Mouse (Mus musculus) left cerebral cortex, postnatal 4 days (tissue): ENCODE data around the gene Ccnd3. TPM values are rescaled to one million over a fixed set of nuclear protein-coding genes. Genes with fewer than 3 reads are reported as not detected.

Experiments used
- DNase-seq: peaks from one replicate; pipeline ENCODE4 v3.0.0-alpha.2; 2022
- intact Hi-C: fragments of 180-260 bp; cut with DNase I; formaldehyde crosslinking; loops from one replicate; pipeline ENCODE4 v1.15.1; 2025
- total RNA-seq, 2 experiments: library from RNA; stranded (reverse); gene quantifications; 2 replicates each; pipeline ENCODE4 v1.2.3; 2021

The Ccnd3 gene
- total RNA-seq, 2 experiments from 2014 or later, result 30.1 to 36.2 TPM

GRCm38 (mm10) chr17:47511111-47512020 lies 6.5 kb downstream of the Ccnd3 start:
- DNase-seq, result peak; percentile 91
- intact Hi-C loops, result loop anchor here (5.0 kb wide), 1 partner anchor 81 kb away; no protein-coding TSS in a partner anchor

DNA sequence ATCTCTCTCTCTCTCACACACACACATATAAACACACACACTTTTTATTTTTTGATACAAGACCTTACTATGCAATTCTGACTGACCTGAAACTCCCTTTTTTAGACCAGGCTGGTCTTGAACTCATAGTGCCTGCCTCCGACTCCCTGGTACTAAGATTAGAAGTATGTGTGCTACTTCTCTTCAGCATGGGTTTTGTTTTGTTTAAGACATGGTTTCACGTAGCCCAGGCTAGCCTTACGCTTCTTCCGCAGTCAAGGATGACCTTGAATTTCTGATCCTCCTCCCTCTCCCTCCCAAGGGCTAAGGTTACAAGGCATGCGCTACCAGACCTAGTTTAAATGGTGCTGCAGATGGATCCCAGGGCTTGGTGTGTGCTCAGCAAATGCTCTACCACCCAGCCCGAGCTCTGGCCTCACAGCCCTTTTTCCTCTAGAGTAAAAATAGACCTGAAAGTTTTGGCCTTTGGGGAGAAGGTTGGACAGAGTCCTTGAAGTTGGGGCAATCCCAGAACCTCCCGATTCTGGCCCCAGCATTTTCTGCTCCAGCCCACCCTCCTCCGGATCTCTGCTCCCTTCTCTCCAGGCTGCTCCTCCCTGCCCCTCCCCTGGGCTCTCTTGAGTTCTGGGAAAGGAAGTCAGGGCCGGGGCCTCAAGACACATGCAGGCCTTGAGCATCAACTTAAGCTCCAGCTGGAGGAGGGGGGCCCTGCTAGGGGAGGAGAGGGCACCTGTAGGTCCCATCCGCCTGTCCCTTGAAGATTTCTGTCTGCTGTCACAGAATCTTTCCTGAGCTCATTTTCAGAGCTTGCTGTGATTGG lies 8.3 kb downstream of the Ccnd3 start:
- intact Hi-C loops, result loop anchor here (5.0 kb wide), 1 partner anchor 79 kb away; no protein-coding TSS in a partner anchor
- DNase-seq, result no peak

DNA sequence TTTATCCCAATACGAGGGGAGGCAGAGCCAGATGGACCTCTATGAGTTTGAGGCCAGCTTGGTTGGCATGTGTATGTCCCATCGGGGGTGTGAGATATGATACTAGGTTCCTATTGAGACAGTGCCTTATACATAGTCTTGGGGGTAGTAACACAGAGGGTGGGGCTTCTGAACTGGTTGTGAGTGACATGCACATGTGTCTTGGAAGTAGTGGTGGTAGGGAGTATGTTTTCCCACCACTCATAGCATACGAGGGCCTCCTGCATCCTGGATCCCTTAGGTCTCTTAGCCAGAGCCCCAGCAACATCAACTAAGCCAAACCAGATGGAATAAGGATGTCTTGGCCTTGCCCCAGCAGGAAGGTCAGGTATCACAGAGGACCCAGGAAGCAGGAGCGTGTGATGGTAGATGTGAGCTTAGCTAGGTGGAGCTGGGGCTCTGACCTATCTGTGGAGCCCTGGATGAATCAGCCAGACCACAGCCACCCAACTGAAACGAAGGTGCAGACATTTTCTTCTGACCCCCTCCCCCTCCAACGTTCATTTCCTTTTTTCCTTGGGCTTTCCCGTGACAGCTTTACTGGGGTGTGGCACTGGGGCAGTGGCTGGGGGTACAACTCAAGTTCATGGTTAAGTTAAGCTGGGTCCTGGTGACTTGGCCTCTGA lies 10.5 kb downstream of the Ccnd3 start:
- intact Hi-C loops, result no loop called here
- DNase-seq, result no peak

GRCm38 (mm10) chr17:47516232-47516631 lies 11.4 kb downstream of the Ccnd3 start:
- DNase-seq, result no peak
- intact Hi-C loops, result no loop called here

- no peak for DNase-seq
- intact Hi-C loops, result no loop called here
Measured at GRCm38 (mm10) chr17:47518205-47518604, 13.4 kb downstream of the Ccnd3 start.

DNA sequence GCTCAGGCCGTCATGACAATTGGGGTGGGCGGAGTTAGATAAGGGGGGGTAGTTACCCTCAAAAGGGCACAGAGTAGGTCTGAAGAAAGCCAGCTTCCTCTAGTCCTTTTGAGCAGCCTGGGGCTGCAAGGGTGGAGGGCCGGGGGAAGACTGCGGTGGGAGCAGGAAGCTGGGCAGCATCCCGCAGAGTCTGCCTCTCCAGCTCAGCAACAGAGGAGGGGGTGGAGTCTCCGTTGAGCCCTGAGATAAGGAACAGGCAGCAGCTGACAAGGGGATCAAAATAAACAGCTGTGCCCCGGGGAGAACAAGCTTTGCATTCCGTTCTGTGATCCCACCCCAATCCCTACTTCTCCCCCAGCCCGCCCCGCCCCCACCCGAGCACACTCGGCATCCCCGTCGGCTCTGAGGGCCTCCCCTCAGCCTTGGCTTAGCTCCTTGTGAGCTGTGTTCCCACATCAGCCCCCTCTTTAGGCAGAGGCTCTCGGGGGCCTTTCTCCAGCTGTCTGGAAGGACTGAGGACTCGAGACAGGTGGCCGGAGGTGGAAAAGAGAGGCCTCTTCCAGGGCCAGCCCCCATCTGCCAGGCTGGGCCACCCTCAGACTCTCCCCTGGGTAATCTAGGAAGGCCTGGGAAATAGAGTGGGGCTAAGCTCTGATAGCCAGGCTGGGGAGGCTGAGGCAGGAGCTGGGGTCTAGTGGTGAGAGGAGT lies 16.9 kb downstream of the Ccnd3 start:
- peak; percentile 49 for DNase-seq
- intact Hi-C loops, result no loop called here

GRCm38 (mm10) chr17:47522536-47522935 lies 17.7 kb downstream of the Ccnd3 start:
- intact Hi-C loops, result no loop called here
- DNase-seq, result no peak

DNA sequence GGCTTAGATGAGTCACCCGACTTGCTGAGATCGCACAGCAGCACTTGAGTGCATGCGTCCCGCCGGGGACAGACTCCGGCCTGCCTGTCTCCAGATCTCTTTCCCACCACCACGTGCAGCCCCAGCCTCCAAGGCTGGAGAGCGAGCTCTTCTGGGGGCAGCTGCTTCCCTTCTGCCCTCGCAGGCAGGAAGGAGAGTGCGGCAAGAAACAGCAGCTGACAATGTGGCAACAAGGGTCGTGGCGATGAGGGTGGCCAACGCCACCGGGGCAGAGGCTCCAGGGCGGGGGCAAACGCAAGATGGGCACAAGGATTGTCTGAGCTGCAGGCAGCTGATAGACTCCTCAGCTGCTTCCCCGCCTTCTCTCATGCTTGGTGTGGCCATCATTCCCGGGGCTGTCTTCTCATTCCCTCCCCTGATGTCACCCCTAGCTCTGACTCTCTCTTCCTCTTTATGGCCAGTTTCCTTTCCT lies 18.4 kb downstream of the Ccnd3 start:
- peak; percentile 11 for DNase-seq
- intact Hi-C loops, result no loop called here

- no peak for DNase-seq
- intact Hi-C loops, result no loop called here
Measured at GRCm38 (mm10) chr17:47524055-47524454, 19.2 kb downstream of the Ccnd3 start.

GRCm38 (mm10) chr17:47524991-47525390 lies 20.1 kb downstream of the Ccnd3 start:
- intact Hi-C loops, result no loop called here
- DNase-seq, result no peak

GRCm38 (mm10) chr17:47526856-47527520 lies 22.1 kb downstream of the Ccnd3 start:
- no peak for DNase-seq
- intact Hi-C loops, result no loop called here

- intact Hi-C loops, result no loop called here
- no peak for DNase-seq
Measured at GRCm38 (mm10) chr17:47527581-47528300, 22.9 kb downstream of the Ccnd3 start.

- intact Hi-C loops, result no loop called here
- no peak for DNase-seq
Measured at GRCm38 (mm10) chr17:47528919-47529318, 24.1 kb downstream of the Ccnd3 start.

- no peak for DNase-seq
- intact Hi-C loops, result no loop called here
Measured at GRCm38 (mm10) chr17:47529595-47529994, 24.7 kb downstream of the Ccnd3 start.

DNA sequence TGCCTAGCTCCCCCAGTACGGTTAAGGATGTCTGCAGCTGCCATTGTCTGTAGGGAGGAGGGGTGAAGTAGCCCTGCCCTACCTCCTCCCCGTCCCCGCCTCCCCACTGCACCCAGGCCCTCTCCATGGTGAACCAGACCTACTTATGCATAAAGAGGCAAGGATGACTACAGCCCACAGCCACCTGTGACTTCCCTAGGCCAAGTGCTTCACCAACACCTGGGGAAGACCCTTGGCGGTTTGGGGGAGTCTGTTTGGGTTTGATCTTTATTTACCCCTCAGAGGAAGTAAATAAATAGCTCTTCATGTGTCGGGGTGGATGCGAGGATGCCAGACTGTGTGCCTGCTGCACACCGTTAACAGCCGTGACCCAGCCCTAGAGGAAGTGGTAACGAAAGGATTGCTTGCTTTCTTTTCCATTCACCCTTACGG lies 26.6 kb downstream of the Ccnd3 start:
- intact Hi-C loops, result no loop called here
- no peak for DNase-seq

- no peak for DNase-seq
- intact Hi-C loops, result no loop called here
Measured at GRCm38 (mm10) chr17:47532364-47532763, 27.5 kb downstream of the Ccnd3 start.

- DNase-seq, result no peak
- intact Hi-C loops, result no loop called here
Measured at GRCm38 (mm10) chr17:47533691-47534090, 28.8 kb downstream of the Ccnd3 start.

DNA sequence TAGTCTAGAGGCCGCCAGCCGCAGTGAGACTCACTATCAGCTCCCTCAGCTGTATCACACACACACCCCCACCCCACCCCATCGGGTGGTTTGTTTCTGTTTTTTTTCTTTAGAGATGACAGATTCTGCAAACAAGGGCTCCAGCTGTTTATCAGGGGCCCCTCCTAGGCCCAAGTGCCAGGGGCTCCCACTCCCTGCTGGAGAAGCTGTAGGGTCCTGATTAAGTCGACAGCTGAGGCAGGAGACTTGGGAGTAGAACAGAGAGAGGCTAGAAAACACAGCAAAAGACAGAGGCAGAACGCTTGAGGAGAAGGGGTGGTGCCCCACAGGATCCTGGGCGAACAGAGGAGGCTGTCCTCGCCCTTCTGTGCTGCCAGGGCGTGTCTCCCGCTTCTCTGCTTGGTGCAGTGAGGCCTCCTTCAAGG lies 31.0 kb downstream of the Ccnd3 start:
- intact Hi-C loops, result no loop called here

GRCm38 (mm10) chr17:47538049-47538448 lies 33.2 kb downstream of the Ccnd3 start:
- DNase-seq, result no peak
- intact Hi-C loops, result no loop called here

More for the DNA sequence above, 31.0 kb downstream of the Ccnd3 start:
- no peak for DNase-seq
